26 mouse cellular contexts compared by ENCODE assay signal in genomic region chr7:78294322-78294721, GRCm38 (mm10).
A peak's percentile ranks its signal among the peaks of the same experiment; 100 is the strongest.
DNase-seq lines count a peak whose midpoint lies in the region; ATAC-seq and TF ChIP-seq lines count a peak whose summit lies in the region.
"Had no signal": no experiment of that assay in that cellular context is flagged by ENCODE, and none has a peak within 500 bp of the region (broad histone marks: within the 10 kb centered on the region; RNA-seq: fewer than 3 reads in every experiment).

No protein-coding gene starts in this region.

- no peak for TF ChIP-seq POLR2A in cerebellum, adult 2 months (IDR thresholded peaks at IDR 0.05; ENCODE audit: borderline replicate concordance, insufficient read depth, low read length)

- TF ChIP-seq CTCF in cerebellum, adult 2 months (IDR thresholded peaks at IDR 0.05; ENCODE audit: borderline replicate concordance, insufficient read depth, low read depth, low read length): peak; percentile 25; the same call in 1 of the 2 replicates
- TF ChIP-seq CTCF in layer of hippocampus, adult 2 months (conservative IDR thresholded peaks at IDR 0.05): peak; percentile 61
- peak; percentile 43 for TF ChIP-seq CTCF in midbrain, postnatal 0 days (IDR thresholded peaks at IDR 0.05)

- H3K9me3 ChIP-seq in midbrain, postnatal 0 days (ENCODE audit: low read length): no peaks in the 10 kb centered on the region
- H3K9me3 ChIP-seq in midbrain, embryonic 16.5 days (replicated peaks; ENCODE audit: control insufficient read depth, low read length, poor library complexity, severe bottlenecking): no peaks in the 10 kb centered on the region
- H3K9me3 ChIP-seq: forebrain, embryonic 10.5 days; heart, embryonic 15.5 days; intestine, embryonic 15.5 days; limb, embryonic 15.5 days; liver, embryonic 15.5 days; neural tube, embryonic 13.5 days had no signal

- H3K4me3 ChIP-seq in cerebellum, adult 2 months (replicated peaks; ENCODE audit: insufficient read depth, low read depth, low read length): no peak overlapping the region
- H3K4me3 ChIP-seq in layer of hippocampus, adult 2 months: no peak overlapping the region
- no peak overlapping the region for H3K4me3 ChIP-seq in midbrain, postnatal 0 days (ENCODE audit: low read depth, low read length)
- H3K4me3 ChIP-seq in midbrain, embryonic 16.5 days (ENCODE audit: low read depth, low read length): no peak overlapping the region
- H3K4me3 ChIP-seq: forebrain, embryonic 10.5 days; heart, embryonic 15.5 days; intestine, embryonic 15.5 days; limb, embryonic 15.5 days; liver, embryonic 15.5 days; myocyte; neural tube, embryonic 13.5 days had no signal

- no peaks in the 10 kb centered on the region for H3K36me3 ChIP-seq in midbrain, postnatal 0 days (ENCODE audit: insufficient read depth, low read length)
- no peaks in the 10 kb centered on the region for H3K36me3 ChIP-seq in midbrain, embryonic 16.5 days (ENCODE audit: control insufficient read depth, insufficient read depth, low read length)
- H3K36me3 ChIP-seq: forebrain, embryonic 10.5 days; heart, embryonic 15.5 days; intestine, embryonic 15.5 days; limb, embryonic 15.5 days; liver, embryonic 15.5 days; neural tube, embryonic 13.5 days had no signal

- no peak for DNase-seq in cerebellum, adult 2 months
- no peak for DNase-seq in cerebellum, postnatal 4 days (ENCODE audit: low spot score in 2 of 2)
- no peak for DNase-seq in layer of hippocampus, adult 2 months (ENCODE audit: low spot score in 2 of 2)
- no peak for DNase-seq in layer of hippocampus, postnatal 25 days (ENCODE audit: extremely low spot score in 1 of 2, low spot score in 1 of 2)
- no peak for DNase-seq in midbrain, postnatal 0 days (ENCODE audit: low spot score)
- DNase-seq: cerebellum, adult 8-10 months; cerebellum, postnatal 36 days; gastrocnemius, postnatal 25 days; heart, postnatal 36 days; kidney, adult 8-10 months; kidney, postnatal 14 days; left cerebral cortex, postnatal 4 days; lung, postnatal 4 days; midbrain, embryonic 14.5 days; retina, postnatal 1 day; thymus, postnatal 25 days had no signal

- no peak overlapping the region for H3K9ac ChIP-seq in midbrain, postnatal 0 days (replicated peaks; ENCODE audit: low read length, poor library complexity, severe bottlenecking)
- H3K9ac ChIP-seq in midbrain, embryonic 16.5 days (ENCODE audit: low read depth, low read length): no peak overlapping the region
- H3K9ac ChIP-seq: heart, embryonic 15.5 days; hindbrain, embryonic 14.5 days; intestine, embryonic 15.5 days; limb, embryonic 15.5 days; liver, embryonic 15.5 days; neural tube, embryonic 13.5 days had no signal

- ATAC-seq in midbrain, postnatal 0 days (ENCODE audit: low FRiP score): no peak
- no peak for ATAC-seq in midbrain, embryonic 16.5 days
- ATAC-seq in inflammation-experienced regulatory T-cells, adult 6 months: no peak
- ATAC-seq: intestine, embryonic 15.5 days had no signal

- H3K27ac ChIP-seq in cerebellum, adult 2 months (ENCODE audit: insufficient read depth, low read length): no peak overlapping the region
- H3K27ac ChIP-seq in layer of hippocampus, adult 2 months: no peak overlapping the region
- H3K27ac ChIP-seq in midbrain, postnatal 0 days (ENCODE audit: low read depth, low read length): no peak overlapping the region
- H3K27ac ChIP-seq in midbrain, embryonic 16.5 days (ENCODE audit: low read length): no peak overlapping the region
- H3K27ac ChIP-seq: forebrain, embryonic 10.5 days; heart, embryonic 15.5 days; hindbrain, embryonic 14.5 days; intestine, embryonic 15.5 days; limb, embryonic 15.5 days; liver, embryonic 15.5 days; neural tube, embryonic 13.5 days had no signal

- H3K4me2 ChIP-seq in midbrain, postnatal 0 days (ENCODE audit: low read depth, low read length, poor library complexity, severe bottlenecking): no peak overlapping the region
- no peak overlapping the region for H3K4me2 ChIP-seq in midbrain, embryonic 16.5 days (ENCODE audit: low read length)
- H3K4me2 ChIP-seq: heart, embryonic 15.5 days; hindbrain, embryonic 14.5 days; intestine, embryonic 15.5 days; limb, embryonic 15.5 days; liver, embryonic 15.5 days; neural tube, embryonic 13.5 days had no signal

- H3K4me1 ChIP-seq in cerebellum, adult 2 months (ENCODE audit: control insufficient read depth, insufficient read depth, low read length): peaks cover 7% of the 10 kb centered on the region; the same call in 1 of the 2 replicates
- H3K4me1 ChIP-seq in midbrain, postnatal 0 days (ENCODE audit: insufficient read depth, low read length): no peaks in the 10 kb centered on the region
- no peaks in the 10 kb centered on the region for H3K4me1 ChIP-seq in midbrain, embryonic 16.5 days (ENCODE audit: control insufficient read depth, insufficient read depth, low read length)
- H3K4me1 ChIP-seq: forebrain, embryonic 10.5 days; heart, embryonic 15.5 days; intestine, embryonic 15.5 days; limb, embryonic 15.5 days; liver, embryonic 15.5 days; neural tube, embryonic 13.5 days had no signal

- 84% methylated on average over 3 of the region's 3 CpGs for WGBS in cerebellum, adult 2 months
- 70% methylated on average over 3 of the region's 3 CpGs for WGBS in midbrain, postnatal 0 days
- WGBS in midbrain, embryonic 16.5 days: 75% methylated on average over 3 of the region's 3 CpGs

- no peaks in the 10 kb centered on the region for H3K27me3 ChIP-seq in cerebellum, adult 2 months (ENCODE audit: control insufficient read depth, insufficient read depth, low read length)
- H3K27me3 ChIP-seq in midbrain, postnatal 0 days (ENCODE audit: insufficient read depth, low read length): no peaks in the 10 kb centered on the region
- no peaks in the 10 kb centered on the region for H3K27me3 ChIP-seq in midbrain, embryonic 16.5 days (ENCODE audit: control insufficient read depth, insufficient read depth, low read depth, low read length)
- H3K27me3 ChIP-seq: heart, embryonic 15.5 days; intestine, embryonic 15.5 days; limb, embryonic 15.5 days; liver, embryonic 15.5 days; neural tube, embryonic 13.5 days had no signal
